Mouse (Mus musculus): ENCODE measurements around the gene Tmem203.
A peak's percentile ranks its signal among the peaks of the same experiment; 100 is the strongest.

Gene Tmem203

DNA sequence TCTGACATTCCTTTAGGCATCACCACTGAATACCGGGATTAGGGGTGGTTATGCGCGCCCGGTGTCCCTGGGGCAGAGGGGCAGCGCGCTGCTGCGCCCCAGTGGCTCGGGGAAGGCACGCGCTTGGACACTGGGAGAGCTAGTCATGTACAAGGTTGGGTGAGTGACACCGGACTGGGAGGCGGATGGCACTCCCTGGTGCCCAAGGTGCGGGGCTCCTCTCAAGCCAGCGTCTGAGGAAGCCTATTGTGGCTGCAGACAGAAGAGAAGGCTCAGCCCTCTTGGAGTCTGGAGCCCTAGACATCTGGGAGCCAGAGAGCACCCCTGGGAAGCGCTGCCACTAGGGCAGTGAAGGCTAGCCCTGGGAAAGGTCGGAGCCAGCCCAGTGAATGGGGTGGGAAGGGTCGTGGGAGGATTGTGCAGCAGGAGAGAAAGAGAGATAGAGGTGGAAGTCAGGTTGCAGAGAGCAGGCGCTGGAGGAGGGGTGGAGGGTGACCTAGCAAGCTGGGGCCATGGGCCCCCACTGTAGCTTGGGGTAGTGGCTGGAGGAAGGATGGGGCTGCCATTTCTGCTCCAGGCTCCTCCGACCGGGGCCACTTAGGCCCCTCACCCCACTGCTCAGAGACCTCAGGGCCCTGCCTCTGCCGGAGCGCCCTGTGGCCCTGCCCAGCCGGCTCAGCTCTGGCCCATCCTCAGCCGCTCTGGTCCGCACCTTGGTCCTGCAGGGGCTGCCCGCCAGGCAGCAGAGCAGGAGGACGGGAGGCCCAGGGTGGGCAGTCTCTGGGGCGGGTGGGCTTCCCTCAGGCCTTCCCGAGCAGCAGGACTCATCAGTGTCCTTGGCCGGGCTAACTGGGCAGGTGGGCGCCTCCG lies 36.2 kb downstream of the Tmem203 start:
- DNase-seq (ENCODE audit: low read depth), result no peak

DNA sequence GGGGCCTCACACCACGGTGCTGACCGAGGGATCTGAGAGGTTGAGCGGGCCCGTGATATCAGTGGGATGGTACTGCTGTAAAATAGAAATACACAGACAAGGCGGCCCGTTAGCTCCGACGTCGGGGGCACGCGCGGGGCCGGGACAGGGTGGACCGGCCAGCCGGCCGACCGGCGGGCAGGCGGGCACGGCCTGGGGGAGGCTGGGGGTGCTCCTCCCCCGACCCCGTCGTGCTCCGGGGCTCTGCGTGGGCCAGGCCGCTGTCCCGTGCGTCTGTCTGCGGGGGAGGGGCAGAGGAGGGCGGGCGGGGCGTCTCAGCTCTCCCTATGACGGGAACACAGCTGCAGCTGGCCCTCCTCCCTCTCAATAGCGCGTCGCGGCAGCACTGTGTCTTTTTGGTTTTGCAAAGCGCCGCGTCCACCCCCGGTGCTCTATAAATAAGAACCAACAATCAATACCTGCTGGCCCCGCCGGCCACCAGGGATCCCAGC lies 36.9 kb downstream of the Tmem203 start:
- DNase-seq (ENCODE audit: low read depth), result peak; percentile 36

DNA sequence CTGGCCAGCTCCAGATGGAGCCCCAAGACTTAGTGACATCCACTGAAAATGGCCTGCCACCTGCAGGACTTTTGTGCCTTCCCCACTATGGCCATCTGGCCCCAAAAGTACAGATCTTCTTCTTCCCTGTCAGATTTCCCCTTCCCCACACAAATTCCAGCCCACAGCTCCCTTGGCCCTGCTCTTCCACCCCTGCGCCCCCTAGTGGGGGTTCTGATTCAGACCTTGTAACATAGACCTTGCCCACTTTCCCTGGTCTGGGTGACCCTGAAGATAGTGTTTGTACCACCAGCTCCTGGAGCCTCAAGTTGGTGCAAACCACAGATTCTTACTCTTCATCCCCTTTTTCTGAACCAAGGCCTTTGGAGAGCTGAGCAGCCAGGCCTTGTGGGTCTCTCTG lies 37.6 kb downstream of the Tmem203 start:
- DNase-seq (ENCODE audit: low read depth), result peak; percentile 83

- DNase-seq (ENCODE audit: low read depth), result no peak
These were observed 38.5 kb downstream of the Tmem203 start for GRCm38 (mm10) chr2:25293706-25294105.

- DNase-seq (ENCODE audit: low read depth), result no peak
These were observed 41.9 kb downstream of the Tmem203 start for GRCm38 (mm10) chr2:25297093-25297492.

GRCm38 (mm10) chr2:25298046-25298445 lies 42.8 kb downstream of the Tmem203 start:
- no peak for DNase-seq (ENCODE audit: low read depth)

- no peak for DNase-seq (ENCODE audit: low read depth)
These were observed 48.2 kb downstream of the Tmem203 start for GRCm38 (mm10) chr2:25303452-25303851.

DNA sequence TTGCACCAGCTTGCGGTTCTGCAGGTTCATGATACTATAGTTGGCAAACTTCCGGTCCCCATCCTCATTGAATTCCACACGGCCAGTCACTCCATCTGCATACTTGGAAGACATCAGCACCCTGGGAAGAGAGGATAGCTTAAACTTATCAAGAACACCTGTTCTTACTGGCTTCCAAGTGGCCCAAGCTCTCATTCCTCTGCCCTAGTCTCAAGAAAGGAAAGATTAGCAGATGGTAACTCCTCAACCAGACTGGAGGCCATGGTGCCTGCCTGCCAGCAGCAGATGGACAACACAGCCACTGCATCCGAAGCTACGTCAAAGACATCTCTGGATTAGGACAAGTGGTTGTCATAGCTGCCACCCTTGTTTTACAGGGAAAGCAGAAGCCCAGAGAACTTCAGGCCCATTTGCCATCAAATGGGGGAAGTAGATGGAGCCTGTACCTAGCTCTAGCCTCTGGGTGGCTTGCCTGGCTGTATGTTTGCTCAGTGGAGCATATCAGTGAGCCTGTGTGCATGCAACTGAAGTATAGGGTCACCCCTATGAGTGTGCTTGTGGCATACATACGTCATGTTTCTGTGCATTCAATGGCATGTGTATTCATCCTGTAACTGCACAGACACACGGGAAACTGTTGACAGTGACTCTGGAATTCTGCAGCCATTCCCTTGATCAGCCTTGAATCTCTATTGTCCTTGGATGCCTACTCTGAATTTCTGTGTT lies 48.9 kb downstream of the Tmem203 start:
- no peak for DNase-seq (ENCODE audit: low read depth)

- peak; percentile 60 for DNase-seq (ENCODE audit: low read depth)
These were observed 49.7 kb downstream of the Tmem203 start for GRCm38 (mm10) chr2:25304657-25305541.

Data from induced T-regulatory cell, adult 2 months (primary cell).